Mouse (Mus musculus) heart, postnatal 0 days (tissue): ENCODE data around the gene Atp8a1. TPM values are rescaled to one million over a fixed set of nuclear protein-coding genes. Genes with fewer than 3 reads are reported as not detected.

ENCODE experiments used
- ATAC-seq: fragments of 200-750 bp; cut with Nextera tagmentation; 2 replicates; pipeline ENCODE4 v1.8.0; 2017; ENCODE audit warnings: low read depth, moderate number of reproducible peaks, moderate library complexity; ENCODE audit not compliant: insufficient read depth
- DNase-seq: peaks from one replicate; pipeline ENCODE4 v3.0.0-alpha.2; 2016; ENCODE audit warnings: low spot score
- H3K27ac ChIP-seq: fragments of 300-500 bp; sonication (generic); 2 replicates; pipeline ENCODE4 v1.5.1; 2014; ENCODE audit warnings: low read depth, mild to moderate bottlenecking
- H3K27me3 ChIP-seq: fragments of 300-500 bp; sonication (generic); 2 replicates; pipeline ENCODE4 v1.6.1; 2014; ENCODE audit warnings: low read length, mixed read lengths; ENCODE audit not compliant: control insufficient read depth, insufficient read depth
- H3K36me3 ChIP-seq: fragments of 300-500 bp; sonication (generic); replicated peaks from 2 replicates; pipeline ENCODE4 v1.6.1; 2014; ENCODE audit warnings: low read length, mixed read lengths; ENCODE audit not compliant: control insufficient read depth, insufficient read depth
- H3K4me1 ChIP-seq: fragments of 300-500 bp; sonication (generic); 2 replicates; pipeline ENCODE4 v1.6.1; 2014; ENCODE audit warnings: antibody characterized with exemption; ENCODE audit not compliant: control insufficient read depth, insufficient read depth
- H3K4me2 ChIP-seq: fragments of 300-500 bp; sonication (generic); 2 replicates; pipeline ENCODE4 v1.6.1; 2014; ENCODE audit warnings: low read depth, mild to moderate bottlenecking, low read length, moderate library complexity
- H3K4me3 ChIP-seq: fragments of 300-500 bp; sonication (generic); 2 replicates; pipeline ENCODE4 v1.5.1; 2014; ENCODE audit warnings: low read depth, low read length
- H3K9ac ChIP-seq: fragments of 300-500 bp; sonication (generic); replicated peaks from 2 replicates; pipeline ENCODE4 v1.6.1; 2014; ENCODE audit warnings: low read depth, low read length, mixed read lengths
- H3K9me3 ChIP-seq: fragments of 300-500 bp; sonication (generic); replicated peaks from 2 replicates; pipeline ENCODE4 v1.6.1; 2016; ENCODE audit warnings: low read length; ENCODE audit not compliant: control insufficient read depth
- CTCF ChIP-seq: IDR thresholded peaks from 2 replicates; pipeline ENCODE4 v1.5.1; 2016; ENCODE audit warnings: antibody characterized with exemption, control low read depth, low read depth
- EP300 ChIP-seq: IDR thresholded peaks from 2 replicates; pipeline ENCODE4 v1.6.1; 2016; ENCODE audit warnings: antibody characterized with exemption, low read depth
- WGBS: fragments of 180-500 bp; shearing (Covaris S2); extraction: QIAGEN DNeasy Blood & Tissue Kit; methylation state at CpG from one replicate; pipeline ENCODE4 v1.1.7; 2014; 5-methylcytosine and 5-hydroxymethylcytosine counted together
- polyA plus RNA-seq: library from polyadenylated mRNA; unstranded; fragments of >200 nt; fragmentation: Nextera tagmentation; extraction: Ambion mirVana; gene quantifications from 2 replicates; pipeline ENCODE4 v1.2.1, GENCODE M21; 2015
- total RNA-seq: library from RNA; depleted of rRNA; stranded (reverse); fragments of >200 nt; gene quantifications from 2 replicates; pipeline ENCODE4 v1.2.3, GENCODE M21; 2014; ENCODE audit warnings: low replicate concordance; rRNA removed

Atp8a1 gene
- total RNA-seq (17.0 and 34.2 TPM in 2 replicates), polyA plus RNA-seq (5.8 and 7.5 TPM in 2 replicates)

DNA sequence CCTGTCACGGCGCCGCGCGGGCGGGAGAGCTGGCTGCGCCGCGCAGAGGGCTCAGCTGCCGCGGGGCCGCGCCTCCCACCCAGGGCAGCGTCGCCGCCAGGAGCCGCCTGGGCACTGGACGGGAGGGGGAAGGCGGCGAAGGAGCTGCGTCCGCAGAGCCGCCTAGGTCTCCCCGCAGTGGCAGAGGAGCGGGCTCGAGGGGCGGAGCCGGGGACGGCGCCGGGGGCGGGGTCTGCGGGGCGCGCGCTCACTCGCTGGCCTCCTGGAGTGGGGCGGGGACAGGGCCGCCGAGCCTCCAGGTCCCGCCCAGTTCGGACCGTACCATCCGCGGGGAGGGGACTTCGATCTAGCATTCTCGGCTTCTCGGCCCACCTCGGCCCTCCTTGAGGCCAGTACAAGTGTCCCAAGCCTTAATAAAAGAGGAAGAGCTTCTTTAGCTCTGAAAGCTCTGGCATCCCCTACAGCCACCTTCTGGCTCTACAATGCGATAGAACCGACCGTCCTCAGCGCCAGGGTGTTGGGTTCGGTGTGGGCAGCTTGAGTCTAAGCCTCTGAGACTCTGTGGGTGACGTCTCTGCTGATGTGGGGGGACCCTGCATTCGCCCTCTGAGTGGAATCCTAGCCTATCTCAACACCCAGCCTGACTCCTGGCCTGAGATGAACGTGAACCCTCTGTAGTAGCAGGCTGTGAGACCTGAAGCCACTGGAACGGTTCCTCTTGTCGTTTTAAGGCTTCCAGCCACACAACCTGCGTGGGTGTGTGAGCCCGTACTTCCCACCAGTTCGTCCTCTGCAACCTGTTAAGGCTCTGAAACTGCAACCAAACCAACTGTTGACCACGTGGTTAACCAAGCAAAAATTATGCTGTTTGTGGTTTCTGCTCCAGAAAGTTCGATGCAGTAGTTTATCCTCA lies at the start of gene Atp8a1:
Gene Atp8a1 (minus strand): TSS at position 182 of the 913 bp plus-strand sequence.
- peak; percentile 100 for ATAC-seq
- under 1% methylated on average over 35 of the region's 64 CpGs for WGBS
- Histone ChIP-seq H3K27me3 (no peaks in the 10 kb centered on the region), H3K9ac (peak within 1 kb of the TSS; percentile 87), H3K36me3 (no peaks in the 10 kb centered on the region), H3K4me3 (peak within 1 kb of the TSS; percentile 98), H3K9me3 (no peaks in the 10 kb centered on the region), H3K27ac (peak within 1 kb of the TSS; percentile 91), H3K4me1 (peaks cover 11% of the 10 kb centered on the region; the same call in 1 of the 2 replicates), H3K4me2 (peak within 1 kb of the TSS; percentile 82)
- TF ChIP-seq CTCF (no peak), EP300 (no peak)
- DNase-seq = peak; percentile 94

DNA sequence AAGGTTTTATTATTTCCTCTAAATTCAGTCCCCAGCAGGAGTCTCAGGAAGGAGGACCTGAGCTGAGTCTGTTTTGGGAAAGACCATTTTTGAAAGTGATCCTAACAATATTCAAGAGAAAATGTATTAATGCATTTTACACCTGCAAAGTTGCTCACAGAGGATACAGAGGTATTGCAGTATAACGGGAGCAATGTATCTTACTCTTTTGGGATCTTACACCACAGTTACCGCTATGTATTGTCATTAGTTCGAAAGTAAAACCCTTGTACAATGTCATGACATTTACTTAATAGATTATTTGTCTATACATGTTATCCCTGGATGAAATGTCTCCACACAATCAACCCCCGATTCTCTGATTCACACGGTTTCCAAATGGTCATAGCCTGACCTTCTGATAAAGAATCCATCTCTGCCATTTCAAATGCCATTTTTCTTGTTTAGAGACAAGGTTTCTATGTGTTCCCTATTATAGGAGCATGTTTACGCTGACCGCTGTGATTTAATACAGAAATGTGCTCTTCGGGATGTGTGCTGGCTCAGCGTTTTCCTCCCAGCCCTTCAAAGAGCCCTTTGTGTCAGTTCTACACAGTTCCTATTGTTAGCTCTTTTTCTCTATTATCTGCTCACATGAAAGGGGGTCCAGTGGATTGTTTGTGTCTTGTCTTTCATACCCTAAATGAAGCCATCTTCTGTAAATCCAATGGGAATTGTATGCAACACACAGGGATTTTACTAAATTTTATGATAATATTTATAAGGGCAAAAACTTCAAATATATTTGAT lies 37.4 kb upstream of the Atp8a1 start:
- Histone ChIP-seq H3K27ac (no peak overlapping the region), H3K4me1 (no peaks in the 10 kb centered on the region), H3K9ac (no peak overlapping the region), H3K27me3 (no peaks in the 10 kb centered on the region), H3K4me2 (no peak overlapping the region), H3K36me3 (no peaks in the 10 kb centered on the region), H3K9me3 (no peaks in the 10 kb centered on the region), H3K4me3 (no peak overlapping the region)
- 78% methylated on average over 9 of the region's 9 CpGs for WGBS
- no peak for TF ChIP-seq EP300
- TF ChIP-seq CTCF = no peak
- DNase-seq (no peak), ATAC-seq (no peak)

DNA sequence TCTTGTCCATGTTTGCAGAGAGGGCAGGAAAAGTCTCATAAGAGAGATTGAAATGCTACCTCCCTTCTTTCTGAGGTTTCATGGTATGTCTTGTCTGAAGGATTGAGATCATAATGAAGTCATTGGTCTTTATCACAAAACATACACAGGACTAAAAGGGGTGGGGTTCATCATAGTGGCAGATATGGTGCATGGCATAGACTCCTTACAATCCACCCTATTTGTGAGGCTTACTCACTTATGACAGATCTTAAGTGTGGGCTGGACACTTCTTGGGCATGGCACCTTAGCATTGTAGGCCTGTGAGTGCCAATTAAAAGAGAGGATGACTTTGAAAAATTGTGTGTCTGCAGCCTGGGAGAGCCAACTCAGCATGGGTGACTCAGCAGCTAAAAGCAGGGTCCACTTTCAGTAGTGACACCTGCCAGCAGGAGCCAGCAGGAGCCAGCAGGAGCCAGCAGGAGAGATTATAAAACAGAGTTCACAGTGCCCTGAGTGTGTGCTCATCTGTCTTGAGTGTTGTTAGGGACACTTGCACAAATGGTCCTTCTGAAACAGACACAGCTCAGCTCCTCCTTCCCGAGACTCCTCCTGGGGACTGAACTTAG lies 36.4 kb upstream of the Atp8a1 start:
- Histone ChIP-seq H3K27ac (no peak overlapping the region), H3K4me2 (no peak overlapping the region), H3K27me3 (no peaks in the 10 kb centered on the region), H3K36me3 (no peaks in the 10 kb centered on the region), H3K9ac (no peak overlapping the region), H3K4me3 (no peak overlapping the region), H3K4me1 (no peaks in the 10 kb centered on the region), H3K9me3 (no peaks in the 10 kb centered on the region)
- TF ChIP-seq EP300 = no peak
- no peak for TF ChIP-seq CTCF
- WGBS = 62% methylated on average over 1 of the region's 1 CpGs
- DNase-seq = no peak
- no peak for ATAC-seq

DNA sequence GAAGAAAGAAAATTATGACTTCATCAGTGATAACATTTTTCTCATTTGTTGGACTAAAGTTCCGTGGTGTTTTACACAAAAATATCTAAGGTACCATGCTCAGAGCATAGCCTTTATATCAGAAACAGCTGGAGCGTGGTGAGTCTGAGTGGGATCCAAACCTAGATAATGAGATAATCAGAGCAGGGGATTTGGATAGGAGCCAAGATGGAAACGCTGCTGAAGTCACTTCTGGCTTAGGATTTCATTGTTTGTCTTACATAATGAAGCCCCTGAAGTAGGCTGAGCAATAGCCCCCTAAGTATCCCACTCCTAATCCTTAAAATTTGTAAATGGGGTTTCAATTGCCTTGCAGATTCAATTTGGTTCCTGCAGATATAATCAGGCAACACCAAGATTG lies 24.2 kb upstream of the Atp8a1 start:
- Histone ChIP-seq H3K27me3 (no peaks in the 10 kb centered on the region), H3K9ac (no peak overlapping the region), H3K4me2 (no peak overlapping the region), H3K27ac (no peak overlapping the region), H3K4me3 (no peak overlapping the region), H3K36me3 (no peaks in the 10 kb centered on the region), H3K9me3 (no peaks in the 10 kb centered on the region), H3K4me1 (no peaks in the 10 kb centered on the region)
- WGBS = 27% methylated on average over 3 of the region's 3 CpGs
- no peak for TF ChIP-seq CTCF
- DNase-seq = no peak
- ATAC-seq = no peak

DNA sequence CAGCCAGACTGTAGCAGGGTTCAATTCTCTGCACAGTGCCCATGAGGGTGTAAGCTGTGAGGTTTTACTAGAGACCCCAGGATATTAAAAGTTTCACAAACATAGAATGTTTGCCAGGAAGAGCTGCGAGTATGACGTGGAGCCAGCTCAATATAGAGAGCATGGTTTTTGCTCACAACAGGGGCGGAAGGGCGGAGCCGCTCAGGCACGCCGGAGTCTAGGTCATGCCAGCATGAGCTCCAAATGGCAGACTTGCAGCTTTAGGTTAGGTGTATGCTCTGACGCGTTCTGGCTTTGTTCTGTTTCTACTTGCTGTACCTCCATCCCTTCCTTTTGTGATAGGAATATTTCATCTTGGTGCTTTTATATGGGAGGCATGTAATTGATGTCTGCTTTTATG lies 19.0 kb upstream of the Atp8a1 start:
- 79% methylated on average over 9 of the region's 9 CpGs for WGBS
- TF ChIP-seq CTCF (no peak), EP300 (no peak)
- no peak for ATAC-seq
- Histone ChIP-seq H3K4me1 (no peaks in the 10 kb centered on the region), H3K9me3 (no peaks in the 10 kb centered on the region), H3K4me3 (no peak overlapping the region), H3K4me2 (no peak overlapping the region), H3K27me3 (no peaks in the 10 kb centered on the region), H3K9ac (no peak overlapping the region), H3K36me3 (no peaks in the 10 kb centered on the region), H3K27ac (no peak overlapping the region)
- no peak for DNase-seq
